Mouse (Mus musculus) right cerebral cortex, adult 2 months (tissue): ENCODE measurements around the gene Tcaf2.

Experiments used
- DNase-seq, 2 experiments: peaks; one replicate each; pipeline ENCODE4 v3.0.0; 2021 to 2022; ENCODE audit warnings: low spot score in 2 of 2

Tcaf2 gene

GRCm38 (mm10) chr6:42644912-42645549 lies at the start of gene Tcaf2:
Gene Tcaf2 (minus strand): TSS chr6:42645254.
- DNase-seq, result peak; percentile 67

DNA sequence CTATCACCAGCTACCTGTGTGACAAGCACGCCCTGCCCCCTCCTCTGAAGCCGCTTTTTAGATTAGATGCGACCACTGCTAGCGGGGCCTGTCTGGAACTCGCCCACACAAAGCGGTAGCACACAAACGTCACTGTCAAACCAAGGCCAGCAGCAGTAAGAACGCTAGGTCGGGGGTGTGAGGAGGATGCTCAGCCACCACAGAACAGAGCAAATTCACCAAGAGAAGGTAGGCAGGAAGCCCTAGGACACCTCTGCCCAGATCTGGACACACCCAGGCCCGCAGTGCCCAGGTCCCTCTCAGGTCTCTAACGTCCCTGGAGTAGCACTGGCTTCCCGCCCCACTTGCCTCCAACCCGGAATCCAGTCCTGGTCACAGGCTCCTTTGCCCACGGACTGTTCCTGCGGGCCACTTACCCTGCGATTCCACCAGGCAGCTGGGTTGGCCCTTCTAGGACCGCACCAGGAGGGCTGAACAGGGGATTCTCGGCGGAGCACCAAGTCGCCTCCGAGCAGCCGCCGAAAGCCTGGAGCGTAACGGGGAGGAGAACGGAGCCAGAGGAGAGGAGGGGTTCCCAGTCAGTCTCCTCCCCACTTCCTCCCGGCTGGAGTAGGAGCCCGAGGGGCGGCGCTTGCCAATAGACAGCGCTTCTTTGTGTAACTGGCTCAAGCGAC lies 47.6 kb upstream of the Tcaf2 start:
- peak; percentile 81 to 85 for DNase-seq

GRCm38 (mm10) chr6:42692154-42692516 lies 47.1 kb upstream of the Tcaf2 start:
- peak; percentile 71 to 80 for DNase-seq

GRCm38 (mm10) chr6:42689761-42690160 lies 44.7 kb upstream of the Tcaf2 start:
- DNase-seq, result no peak

DNA sequence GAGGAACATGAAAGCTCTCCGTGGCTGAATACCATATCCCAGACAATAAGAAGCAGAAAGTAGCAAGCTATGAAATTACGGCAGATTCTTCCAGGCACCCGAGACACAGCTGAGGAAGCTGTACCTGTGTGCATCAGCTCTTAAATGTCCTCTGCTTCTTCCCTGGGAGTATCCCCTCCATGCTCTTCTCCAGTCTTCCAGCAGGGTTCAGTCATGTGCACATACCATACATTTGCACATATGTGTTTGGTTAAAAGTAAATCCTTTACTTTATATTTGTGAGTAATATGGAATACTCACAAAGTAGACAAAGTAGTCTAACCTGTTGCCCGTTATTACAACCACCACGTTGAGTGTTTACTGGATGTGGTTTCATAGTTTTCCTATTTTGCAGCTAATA lies 42.9 kb upstream of the Tcaf2 start:
- no peak for DNase-seq

DNA sequence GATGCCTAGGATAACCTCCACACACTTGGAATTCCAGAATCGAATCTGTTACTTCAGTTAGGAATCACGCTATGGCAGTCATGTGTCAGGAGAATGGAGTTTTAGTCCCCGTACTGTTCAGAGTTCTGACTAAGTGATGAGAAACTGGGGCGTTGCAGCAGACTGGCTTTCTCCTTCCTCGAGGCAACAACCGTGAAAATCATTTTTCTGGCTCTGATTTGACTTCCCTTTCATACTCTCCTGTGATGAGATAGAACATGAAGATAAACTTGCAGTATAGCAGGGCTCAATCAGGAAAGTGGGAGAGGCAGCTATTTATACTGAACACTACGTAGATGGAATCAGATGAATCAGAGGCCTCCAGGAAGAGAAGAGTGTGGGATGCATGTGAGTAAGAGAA lies 35.0 kb upstream of the Tcaf2 start:
- peak; percentile 23 to 54 for DNase-seq

DNA sequence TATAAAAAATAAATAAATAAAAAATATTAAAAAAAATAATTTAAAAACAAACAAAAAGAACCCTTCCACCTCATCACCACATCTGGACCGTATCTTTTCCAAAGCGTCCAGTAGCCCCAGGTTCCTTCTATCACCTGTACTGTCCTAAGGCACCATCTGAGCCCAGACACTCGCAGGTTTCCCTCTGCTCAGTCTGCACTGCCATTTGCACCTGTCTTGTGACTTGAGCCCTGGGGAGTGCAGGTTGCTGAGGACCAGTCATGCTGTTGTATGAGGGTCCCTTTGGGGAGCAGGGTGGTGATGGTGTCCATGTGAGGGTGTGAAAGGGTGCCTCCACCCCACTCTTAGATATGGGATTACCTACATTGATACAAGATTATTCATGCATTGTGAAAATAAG lies 31.0 kb upstream of the Tcaf2 start:
- no peak for DNase-seq

DNA sequence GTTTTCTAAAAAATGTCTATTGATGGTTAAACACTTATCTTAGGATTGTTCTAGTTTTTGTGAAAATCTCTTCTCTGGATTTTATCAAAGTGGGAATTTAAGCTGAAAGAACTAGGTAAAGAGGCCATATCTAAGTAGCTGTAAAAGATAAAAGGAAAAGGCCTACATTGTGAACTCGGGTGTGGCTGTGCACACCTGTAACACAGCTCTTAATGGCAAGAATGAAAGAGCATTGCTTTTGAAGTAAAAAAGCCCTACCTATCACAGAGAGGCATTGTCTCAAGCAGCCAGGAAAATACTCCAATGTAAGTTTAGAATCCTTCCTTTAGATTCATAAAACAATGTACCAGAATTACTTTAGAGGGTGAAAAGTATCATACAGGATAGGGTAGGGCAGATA lies 26.7 kb upstream of the Tcaf2 start:
- no peak for DNase-seq

DNA sequence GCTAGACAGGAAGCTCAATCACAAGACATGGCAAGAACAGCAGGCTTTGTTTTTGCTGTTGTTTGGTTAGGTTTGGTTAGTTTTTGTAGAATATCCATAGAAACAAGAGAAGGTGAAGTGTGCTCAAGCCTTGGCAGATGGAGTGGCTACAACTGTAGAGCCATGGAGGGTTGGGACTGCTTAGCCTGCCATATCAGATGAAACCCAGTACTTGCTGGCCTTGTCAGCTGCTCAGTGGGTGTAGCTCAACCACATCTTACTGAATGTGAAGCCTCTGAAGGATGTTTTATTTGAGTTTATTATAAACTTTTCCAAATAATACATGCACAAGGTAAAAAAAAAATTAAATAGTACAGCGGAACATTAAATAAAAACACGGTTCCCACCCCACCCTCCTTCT lies 22.7 kb upstream of the Tcaf2 start:
- no peak for DNase-seq

- no peak for DNase-seq
Observed at GRCm38 (mm10) chr6:42661739-42662138, 16.7 kb upstream of the Tcaf2 start.

DNA sequence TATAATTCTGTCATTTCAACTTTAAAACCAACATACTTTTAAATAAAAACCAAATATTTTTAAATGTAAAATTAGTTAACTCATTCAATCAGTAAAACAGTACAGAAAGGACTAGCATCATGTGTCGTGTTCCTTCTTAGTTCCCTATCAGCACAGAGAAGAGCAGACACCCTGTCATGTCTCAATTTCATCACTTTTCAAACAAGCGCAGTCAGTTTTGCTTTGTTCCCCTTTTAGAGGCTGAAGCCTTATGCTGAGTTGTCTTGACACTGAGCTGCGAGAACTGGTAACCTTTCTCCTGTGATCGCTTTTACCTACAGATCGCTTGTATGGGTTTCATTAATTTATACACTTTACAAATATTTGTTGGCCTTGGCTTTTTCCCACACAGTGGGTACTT lies 10.7 kb downstream of the Tcaf2 start:
- DNase-seq, result no peak

GRCm38 (mm10) chr6:42631395-42631794 lies 13.7 kb downstream of the Tcaf2 start:
- DNase-seq, result no peak

DNA sequence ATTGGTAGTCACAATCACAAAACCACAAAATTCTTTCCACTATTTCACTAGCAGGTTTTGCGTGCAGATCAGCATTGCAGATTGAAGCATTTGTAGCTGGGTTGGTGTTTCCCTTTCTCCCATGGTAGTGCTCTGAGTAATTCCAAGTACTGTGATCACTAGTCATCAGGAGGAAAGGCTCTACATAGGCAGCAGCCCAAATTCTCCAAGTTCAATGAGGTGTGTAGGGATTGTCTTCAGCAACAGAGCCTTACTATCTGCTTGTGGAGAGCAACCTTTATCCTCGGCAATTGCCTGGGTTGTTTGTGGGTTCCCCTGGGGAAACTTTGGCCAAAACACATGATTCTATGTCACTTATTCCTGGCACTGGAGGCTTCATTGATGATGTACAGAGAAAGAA lies 28.1 kb downstream of the Tcaf2 start:
- DNase-seq, result no peak

DNA sequence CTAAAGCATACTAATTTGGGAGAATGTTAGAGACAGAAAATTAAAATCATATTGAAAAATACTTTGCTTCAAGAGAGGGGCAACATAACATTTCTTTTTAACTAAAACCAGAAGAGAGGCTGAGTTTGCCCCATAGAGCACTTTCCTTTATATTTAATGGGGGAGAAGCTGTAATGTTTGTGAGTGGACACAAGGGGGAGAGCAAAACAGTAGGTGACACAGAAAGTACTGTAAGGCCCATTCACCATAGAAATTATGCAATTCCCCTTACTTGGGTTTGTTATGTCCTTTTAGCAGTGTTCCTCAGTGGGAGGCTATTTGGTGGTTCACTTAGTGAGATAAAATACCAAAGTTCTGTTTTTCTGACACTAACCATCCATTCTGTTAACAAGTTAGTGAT lies 32.8 kb downstream of the Tcaf2 start:
- peak in 1 of 2 experiments; percentile 10 for DNase-seq

GRCm38 (mm10) chr6:42610954-42611522 lies 34.0 kb downstream of the Tcaf2 start:
- no peak for DNase-seq

- DNase-seq, result no peak
Observed at GRCm38 (mm10) chr6:42597592-42597991, 47.5 kb downstream of the Tcaf2 start, which contains the start of gene Tcaf3. Gene Tcaf3 (minus strand): TSS chr6:42597692.

GRCm38 (mm10) chr6:42593138-42593882 lies 51.7 kb downstream of the Tcaf2 start:
- DNase-seq, result no peak

DNA sequence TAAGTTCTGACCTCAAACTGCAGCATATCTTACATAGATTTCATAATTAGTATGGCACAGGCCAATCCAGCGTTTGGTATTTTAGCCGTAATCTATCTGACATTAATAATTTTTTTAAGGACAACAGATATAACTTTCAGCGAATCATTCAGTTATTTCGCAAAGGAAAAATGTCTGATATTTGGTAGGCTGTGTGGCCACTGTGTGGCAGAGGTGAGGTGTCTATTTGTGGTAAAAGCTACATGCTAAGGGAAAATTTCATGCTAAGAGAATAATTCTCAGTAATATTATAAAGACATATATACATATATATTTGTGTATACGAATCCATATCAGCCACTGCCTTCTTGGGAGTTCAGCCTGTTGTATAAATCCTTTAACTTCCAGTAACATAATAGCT lies 58.5 kb downstream of the Tcaf2 start:
- DNase-seq, result no peak

GRCm38 (mm10) chr6:42583488-42583872 lies 61.6 kb downstream of the Tcaf2 start:
- DNase-seq, result peak; percentile 48 to 79

DNA sequence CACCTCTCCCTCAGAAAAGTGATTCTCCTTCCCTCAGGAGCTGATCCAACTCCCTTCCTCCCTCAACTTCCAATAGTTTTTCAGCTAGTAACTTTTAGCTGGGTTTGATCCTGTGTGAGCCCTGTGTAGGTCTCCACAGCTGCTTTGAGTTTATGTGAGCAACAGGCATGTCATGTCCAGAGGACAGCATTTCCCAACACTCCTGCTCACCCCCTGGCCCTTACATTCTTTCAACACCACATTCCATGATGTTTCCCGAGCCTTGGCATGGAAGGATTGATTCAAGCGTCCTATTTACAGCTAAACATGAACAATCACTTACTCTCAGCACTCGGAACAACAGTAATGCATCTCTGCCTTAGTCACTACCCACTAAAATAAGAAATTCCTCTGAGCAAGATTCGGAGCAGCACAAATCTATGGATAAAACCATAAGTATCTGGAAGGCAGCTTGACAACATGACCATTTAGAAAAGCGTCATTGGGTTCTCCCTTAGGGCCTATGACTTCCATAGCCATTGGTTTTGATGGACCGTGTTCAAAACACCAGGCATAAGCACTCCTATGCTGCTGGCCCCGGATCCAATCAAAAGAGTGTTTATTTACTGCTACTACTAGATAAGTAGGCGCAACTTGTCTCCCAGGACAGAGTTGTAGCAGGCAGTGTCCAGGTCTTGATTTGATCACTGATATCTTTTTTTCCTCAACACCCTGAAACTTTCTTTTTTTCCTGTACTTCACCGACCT lies 62.1 kb downstream of the Tcaf2 start:
- no peak for DNase-seq

- DNase-seq, result no peak
Observed at GRCm38 (mm10) chr6:42578678-42579077, 66.4 kb downstream of the Tcaf2 start.

- no peak for DNase-seq
Observed at GRCm38 (mm10) chr6:42577433-42577832, 67.6 kb downstream of the Tcaf2 start.
